Mouse (Mus musculus) small intestine, adult 2 months (tissue): Measurements from ENCODE around the gene Olfr229. TPM values are rescaled to one million over a fixed set of nuclear protein-coding genes. Genes with fewer than 3 reads are reported as not detected.
"Not testable (repeated sequence)": the region's sequence is repeated elsewhere in the genome, so short reads cannot be mapped to it uniquely, and the experiment has no call there.

Experiments used
- H3K27ac ChIP-seq: fragments of 200-500 bp; 2 replicates; pipeline ENCODE4 v1.5.1; 2012; ENCODE audit warnings: low read depth, low read length, control low read depth, inconsistent platforms; ENCODE audit not compliant: insufficient read depth
- H3K27me3 ChIP-seq: fragments of 200-500 bp; 2 replicates; pipeline ENCODE4 v1.6.1; 2012; ENCODE audit warnings: mild to moderate bottlenecking, moderate library complexity, low read length, inconsistent platforms; ENCODE audit not compliant: control insufficient read depth, insufficient read depth
- H3K36me3 ChIP-seq: fragments of 200-500 bp; 2 replicates; pipeline ENCODE4 v1.6.1; 2012; ENCODE audit warnings: mild to moderate bottlenecking, low read length, control low read depth, inconsistent platforms; ENCODE audit not compliant: control insufficient read depth, insufficient read depth
- H3K4me1 ChIP-seq: fragments of 200-500 bp; 2 replicates; pipeline ENCODE4 v1.6.1; 2012; ENCODE audit warnings: low read length, inconsistent platforms, mixed read lengths; ENCODE audit not compliant: control insufficient read depth, insufficient read depth, insufficient read length
- H3K4me3 ChIP-seq: fragments of 200-500 bp; 2 replicates; pipeline ENCODE4 v1.5.1; 2012; ENCODE audit warnings: low read depth, mild to moderate bottlenecking, control low read depth, inconsistent platforms, low read length, moderate library complexity
- CTCF ChIP-seq: fragments of 200-500 bp; IDR thresholded peaks from 2 replicates; pipeline ENCODE4 v1.5.1; 2012; ENCODE audit warnings: low read depth, mild to moderate bottlenecking, control low read depth, inconsistent platforms, low read length, moderate library complexity, mixed read lengths; ENCODE audit not compliant: insufficient replicate concordance, insufficient read length; ENCODE audit errors: extremely low read depth
- POLR2A ChIP-seq: fragments of 200-500 bp; IDR thresholded peaks from 2 replicates; pipeline ENCODE4 v1.6.1; 2012; ENCODE audit warnings: low read depth, mild to moderate bottlenecking, control low read depth, inconsistent platforms, low read length, moderate library complexity
- WGBS: fragments of 180-500 bp; shearing (Covaris S2); methylation state at CpG from one replicate; pipeline ENCODE4 v1.1.7; 2018; 5-methylcytosine and 5-hydroxymethylcytosine counted together
- polyA plus RNA-seq: library from polyadenylated mRNA; depleted of rRNA; stranded (reverse); fragments of >200 nt; gene quantifications from 2 replicates; pipeline ENCODE4 v1.2.3, GENCODE M21; 2012; rRNA removed

Gene Olfr229
- not detected in 2 replicates for polyA plus RNA-seq

DNA sequence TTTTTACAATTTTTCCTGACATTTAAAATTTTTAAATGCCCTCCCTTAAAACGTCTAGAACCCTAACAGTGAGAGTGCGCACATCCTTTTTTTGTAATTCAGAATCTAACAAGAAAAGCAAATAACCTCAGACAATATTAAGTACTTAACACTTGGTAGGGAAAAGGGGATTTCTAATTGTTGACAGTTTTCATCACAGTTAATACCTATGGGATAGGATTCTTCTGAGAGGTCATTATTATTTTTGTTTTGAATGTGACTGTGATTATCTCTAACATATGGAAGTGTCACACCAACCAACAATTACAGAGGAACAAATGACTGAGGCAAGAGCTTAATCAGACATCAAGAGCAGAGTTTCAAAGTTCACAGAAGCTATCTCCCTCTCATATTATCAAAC is at the start of gene Olfr229:
Gene Olfr229, plus strand, starts transcription at position 301 of the 400 bp plus-strand sequence.
- Histone ChIP-seq H3K36me3 (no peaks in the 10 kb centered on the region), H3K27ac (no peak within 1 kb of the TSS), H3K4me1 (no peaks in the 10 kb centered on the region), H3K4me3 (no peak within 1 kb of the TSS), H3K27me3 (no peaks in the 10 kb centered on the region)
- WGBS = 73% methylated on average over 2 of the region's 2 CpGs
- TF ChIP-seq CTCF (no peak), POLR2A (no peak)

DNA sequence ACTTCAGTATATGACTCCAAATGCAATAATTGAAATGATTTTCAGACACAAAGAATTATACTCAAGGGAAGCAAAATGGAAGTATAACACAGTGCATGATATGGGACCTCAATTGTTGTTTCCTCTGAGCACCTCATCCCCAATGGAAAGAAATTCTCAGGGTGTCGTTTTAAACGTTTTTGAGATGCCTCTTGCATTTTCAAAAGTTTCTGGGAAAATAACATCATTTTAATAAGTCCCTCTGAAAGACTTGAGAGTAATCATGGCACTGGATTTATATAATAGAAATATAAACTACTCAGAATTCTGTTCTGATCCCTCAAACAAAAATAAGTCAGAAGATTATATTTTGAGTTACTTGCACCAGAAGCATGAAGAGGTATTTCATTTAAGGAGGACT is 41.0 kb upstream of the Olfr229 start, which contains the start of gene Olfr972:
Gene Olfr972, plus strand, starts transcription at position 301 of the 400 bp plus-strand sequence.
- Histone ChIP-seq H3K4me3 (no peak within 1 kb of the TSS), H3K4me1 (no peaks in the 10 kb centered on the region), H3K36me3 (no peaks in the 10 kb centered on the region), H3K27ac (no peak within 1 kb of the TSS), H3K27me3 (no peaks in the 10 kb centered on the region)
- WGBS = 74% methylated on average over 2 of the region's 2 CpGs
- TF ChIP-seq CTCF (no peak), POLR2A (no peak)

DNA sequence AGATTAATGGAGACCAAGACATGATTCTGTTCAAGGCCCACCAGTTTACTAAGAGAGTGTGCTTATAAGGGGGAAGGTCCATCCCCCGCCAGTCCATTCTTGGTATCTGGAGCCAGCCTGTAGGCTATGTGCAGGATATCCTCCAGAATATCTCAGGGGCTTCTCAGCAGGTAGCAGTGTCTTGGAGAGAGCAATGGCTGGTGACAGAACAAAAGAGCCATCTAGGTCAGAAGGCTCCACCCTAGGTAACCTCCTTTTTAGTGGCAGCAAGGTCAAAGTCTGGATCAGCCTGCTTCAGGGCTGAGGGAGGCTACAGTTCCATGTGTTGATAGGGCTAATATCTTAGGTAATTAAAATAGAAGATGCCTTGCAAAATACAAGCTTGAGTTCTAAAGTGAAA is 35.1 kb upstream of the Olfr229 start:
- not testable (repeated sequence) for H3K27ac ChIP-seq, H3K36me3 ChIP-seq, H3K4me1 ChIP-seq, H3K4me3 ChIP-seq, H3K27me3 ChIP-seq
- 89% methylated on average over 1 of the region's 1 CpGs for WGBS

DNA sequence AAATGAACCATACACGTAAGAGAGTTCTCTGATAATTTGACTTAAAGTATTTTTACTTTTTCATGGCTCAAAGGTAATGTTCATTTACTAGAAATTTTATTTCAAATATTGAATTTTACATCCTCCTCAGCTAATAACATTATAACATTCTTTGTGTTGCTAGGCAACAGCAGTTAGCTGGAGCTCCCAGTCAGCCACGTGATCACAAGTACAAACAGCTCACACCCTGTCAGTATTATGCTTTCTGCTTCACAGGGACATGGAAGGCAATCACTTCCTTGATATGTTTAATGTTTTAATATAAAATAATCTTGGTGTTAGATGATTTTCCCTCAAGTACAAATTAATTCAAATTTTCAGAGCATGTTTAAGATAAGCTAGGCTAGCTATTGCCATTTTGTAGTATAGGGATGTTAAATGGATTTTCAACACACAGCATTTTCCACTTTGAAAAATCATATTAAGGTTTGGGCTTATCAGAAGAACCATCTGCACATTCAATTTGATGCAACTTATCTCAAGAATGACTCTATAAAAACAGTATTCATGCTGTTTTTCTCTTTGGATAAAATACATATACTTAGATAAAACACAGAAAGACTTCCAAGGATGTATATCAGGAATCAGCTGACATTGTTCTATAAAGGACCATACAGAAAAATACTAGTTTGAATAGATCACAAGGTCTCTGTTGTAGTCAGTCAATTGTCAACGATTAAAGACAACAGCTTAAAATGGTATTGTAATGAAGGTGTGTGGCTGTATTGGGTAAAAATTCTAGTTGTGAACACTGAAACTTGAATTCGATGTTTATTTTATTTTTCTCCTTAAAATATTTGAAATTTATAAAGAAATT is 29.4 kb upstream of the Olfr229 start:
- WGBS = no CpG with 5 or more reads among the region's 4 CpGs
- not testable (repeated sequence) for H3K36me3 ChIP-seq, H3K27me3 ChIP-seq

DNA sequence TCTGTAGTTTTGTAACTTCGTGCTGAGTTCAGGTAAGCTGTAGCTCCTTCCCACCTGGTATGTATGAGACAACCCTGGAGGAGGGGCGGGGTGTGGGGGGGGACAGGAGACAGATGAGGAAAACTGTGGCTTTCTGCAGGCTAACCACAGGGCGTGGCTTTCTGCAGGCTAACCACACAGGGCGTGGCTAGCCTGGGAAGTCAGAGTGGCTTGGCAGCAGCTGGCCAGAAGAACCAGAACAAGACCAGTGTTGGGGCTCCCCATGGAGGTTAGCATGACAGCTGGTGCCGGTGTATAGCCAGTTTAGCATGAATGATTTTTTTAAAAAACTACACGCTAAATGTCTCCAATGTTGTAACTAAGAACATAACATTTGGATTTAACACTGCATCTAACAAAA is 2.0 kb upstream of the Olfr229 start:
- H3K4me1 ChIP-seq = no peaks in the 10 kb centered on the region
- no peak overlapping the region for H3K27ac ChIP-seq
- no peak overlapping the region for H3K4me3 ChIP-seq
- WGBS = 57% methylated on average over 6 of the region's 6 CpGs
- H3K36me3 ChIP-seq = no peaks in the 10 kb centered on the region
- TF ChIP-seq POLR2A (no peak), CTCF (no peak)
- H3K27me3 ChIP-seq = no peaks in the 10 kb centered on the region

More for the DNA sequence above, 29.4 kb upstream of the Olfr229 start:
- not testable (repeated sequence) for H3K4me1 ChIP-seq, H3K27ac ChIP-seq, H3K4me3 ChIP-seq

DNA sequence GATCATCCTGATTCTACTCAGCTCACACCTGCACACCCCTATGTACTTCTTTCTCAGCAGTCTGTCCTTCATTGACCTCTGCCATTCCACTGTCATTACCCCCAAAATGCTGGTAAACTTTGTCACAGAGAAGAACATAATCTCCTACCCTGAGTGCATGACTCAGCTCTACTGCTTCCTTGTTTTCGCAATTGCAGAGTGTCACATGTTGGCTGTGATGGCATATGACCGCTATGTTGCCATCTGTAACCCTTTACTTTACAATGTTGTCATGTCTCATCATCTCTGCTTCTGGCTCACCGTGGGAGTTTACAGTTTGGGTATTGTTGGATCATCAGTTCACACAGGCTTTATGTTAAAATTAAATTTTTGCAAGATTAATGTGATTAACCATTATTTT is 2.8 kb downstream of the Olfr229 start:
- TF ChIP-seq CTCF = no peak
- no peak overlapping the region for H3K4me3 ChIP-seq
- no peak overlapping the region for H3K27ac ChIP-seq
- 71% methylated on average over 3 of the region's 3 CpGs for WGBS
- no peaks in the 10 kb centered on the region for H3K4me1 ChIP-seq
- H3K36me3 ChIP-seq = no peaks in the 10 kb centered on the region
- no peaks in the 10 kb centered on the region for H3K27me3 ChIP-seq

DNA sequence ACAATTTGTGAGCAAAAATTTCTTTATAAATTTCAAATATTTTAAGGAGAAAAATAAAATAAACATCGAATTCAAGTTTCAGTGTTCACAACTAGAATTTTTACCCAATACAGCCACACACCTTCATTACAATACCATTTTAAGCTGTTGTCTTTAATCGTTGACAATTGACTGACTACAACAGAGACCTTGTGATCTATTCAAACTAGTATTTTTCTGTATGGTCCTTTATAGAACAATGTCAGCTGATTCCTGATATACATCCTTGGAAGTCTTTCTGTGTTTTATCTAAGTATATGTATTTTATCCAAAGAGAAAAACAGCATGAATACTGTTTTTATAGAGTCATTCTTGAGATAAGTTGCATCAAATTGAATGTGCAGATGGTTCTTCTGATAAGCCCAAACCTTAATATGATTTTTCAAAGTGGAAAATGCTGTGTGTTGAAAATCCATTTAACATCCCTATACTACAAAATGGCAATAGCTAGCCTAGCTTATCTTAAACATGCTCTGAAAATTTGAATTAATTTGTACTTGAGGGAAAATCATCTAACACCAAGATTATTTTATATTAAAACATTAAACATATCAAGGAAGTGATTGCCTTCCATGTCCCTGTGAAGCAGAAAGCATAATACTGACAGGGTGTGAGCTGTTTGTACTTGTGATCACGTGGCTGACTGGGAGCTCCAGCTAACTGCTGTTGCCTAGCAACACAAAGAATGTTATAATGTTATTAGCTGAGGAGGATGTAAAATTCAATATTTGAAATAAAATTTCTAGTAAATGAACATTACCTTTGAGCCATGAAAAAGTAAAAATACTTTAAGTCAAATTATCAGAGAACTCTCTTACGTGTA is 21.1 kb downstream of the Olfr229 start:
- WGBS = no CpG with 5 or more reads among the region's 4 CpGs
- H3K27me3 ChIP-seq, H3K36me3 ChIP-seq: not testable (repeated sequence)

DNA sequence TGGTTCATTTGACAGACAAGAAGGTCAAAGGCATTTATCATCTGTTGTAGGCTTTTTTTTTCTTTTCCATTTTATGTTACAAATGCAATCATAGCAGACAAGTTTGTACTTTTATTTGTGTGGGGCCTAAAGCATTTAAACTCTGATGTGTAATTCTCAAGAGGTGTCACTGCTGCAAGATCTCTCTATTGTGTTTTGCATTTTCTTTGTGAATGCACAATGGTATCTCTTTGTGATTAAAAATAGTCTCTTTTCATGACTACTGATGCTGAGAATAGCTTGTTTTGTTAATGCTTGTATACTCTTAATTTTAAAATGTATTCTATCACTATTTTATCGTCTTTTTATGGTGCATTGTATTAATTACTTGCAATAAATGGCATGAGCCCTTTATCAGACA is 21.7 kb downstream of the Olfr229 start:
- H3K36me3 ChIP-seq, H3K27me3 ChIP-seq, H3K27ac ChIP-seq, H3K4me3 ChIP-seq, H3K4me1 ChIP-seq: not testable (repeated sequence)
- WGBS = 41% methylated on average over 1 of the region's 1 CpGs

More for the DNA sequence above, 21.1 kb downstream of the Olfr229 start:
- not testable (repeated sequence) for H3K27ac ChIP-seq, H3K4me1 ChIP-seq, H3K4me3 ChIP-seq
